Mouse (Mus musculus): ENCODE measurements at regions not wholly inside any gene's neighbourhood (a gene's known extent, or its start where the extent isn't known, plus 50 kb on each side); places are given as distances from the start of the nearest gene placed in this dataset.
A peak's percentile ranks its signal among the peaks of the same experiment; 100 is the strongest.

DNA sequence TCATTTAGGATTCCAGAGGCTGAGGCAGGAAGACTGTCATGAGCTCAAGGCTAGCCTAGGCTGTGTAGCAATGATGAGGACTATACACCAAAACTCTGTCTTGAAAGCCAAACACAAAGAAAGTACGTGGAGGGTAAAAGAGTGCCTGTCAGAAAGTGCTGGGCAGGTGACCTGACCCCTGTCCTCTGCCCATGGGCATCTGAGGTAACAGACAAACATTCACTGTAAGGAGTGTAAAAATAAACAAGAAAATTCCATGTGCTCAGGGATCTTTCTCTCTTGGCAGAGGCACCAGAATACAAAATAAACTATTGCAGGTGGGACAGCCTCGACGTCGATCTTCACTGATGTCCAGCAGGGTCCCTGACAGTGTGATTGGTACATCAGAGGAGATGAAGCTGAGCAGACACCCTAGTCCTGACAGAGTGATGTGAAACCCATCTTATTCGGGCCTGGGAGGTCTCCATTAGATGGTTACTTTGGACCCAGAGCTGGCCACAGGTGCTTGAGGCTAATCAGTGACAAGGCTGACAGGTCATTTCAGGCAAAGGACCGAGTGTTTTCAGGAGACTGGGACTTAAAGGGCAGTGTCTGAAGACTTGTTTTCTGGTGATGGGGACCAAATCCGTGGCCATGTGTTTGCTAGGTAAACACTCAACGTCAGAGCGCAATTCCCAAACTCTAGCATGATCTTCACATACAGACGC is 62.9 kb upstream of the Irf2bp2 start:
- no peak for ATAC-seq (replicated peaks in 1 of 2; ENCODE audit: insufficient read depth in 1 of 2, low FRiP score in 2 of 2, low TSS enrichment in 1 of 2, low read depth in 1 of 2, poor library complexity in 2 of 2, severe bottlenecking in 2 of 2)

- ATAC-seq (replicated peaks in 1 of 2; ENCODE audit: insufficient read depth in 1 of 2, low FRiP score in 2 of 2, low TSS enrichment in 1 of 2, low read depth in 1 of 2, poor library complexity in 2 of 2, severe bottlenecking in 2 of 2), result no peak
Measured at GRCm38 (mm10) chr8:126655565-126655964, 61.8 kb upstream of the Irf2bp2 start.

- ATAC-seq (replicated peaks in 1 of 2; ENCODE audit: insufficient read depth in 1 of 2, low FRiP score in 2 of 2, low TSS enrichment in 1 of 2, low read depth in 1 of 2, poor library complexity in 2 of 2, severe bottlenecking in 2 of 2), result no peak
Measured at GRCm38 (mm10) chr8:126654353-126654752, 60.6 kb upstream of the Irf2bp2 start.

DNA sequence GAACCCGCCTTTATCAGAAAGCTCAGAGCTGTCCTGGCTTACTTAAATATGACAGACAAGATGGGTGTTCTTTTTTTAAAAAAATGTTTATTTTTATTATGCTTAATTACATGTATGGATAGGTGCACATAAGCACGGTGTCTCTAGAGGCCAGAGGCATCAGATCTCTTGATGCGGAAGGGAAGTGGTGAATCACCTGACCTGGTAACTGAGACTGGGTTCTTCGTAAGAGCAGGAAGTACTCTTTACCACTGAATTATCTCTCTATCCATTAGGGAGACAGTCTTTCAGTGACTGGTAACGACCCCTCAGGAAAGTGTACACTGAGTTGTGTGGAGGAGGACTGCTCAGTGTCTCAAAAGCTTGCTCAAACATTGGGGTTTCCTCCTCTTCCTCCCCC is 58.4 kb upstream of the Irf2bp2 start:
- peak; percentile 53 to 56; a peak in 2 of 4 replicates for ATAC-seq (replicated peaks in 1 of 2; ENCODE audit: insufficient read depth in 1 of 2, low FRiP score in 2 of 2, low TSS enrichment in 1 of 2, low read depth in 1 of 2, poor library complexity in 2 of 2, severe bottlenecking in 2 of 2)

- no peak for ATAC-seq (replicated peaks in 1 of 2; ENCODE audit: insufficient read depth in 1 of 2, low FRiP score in 2 of 2, low TSS enrichment in 1 of 2, low read depth in 1 of 2, poor library complexity in 2 of 2, severe bottlenecking in 2 of 2)
Measured at GRCm38 (mm10) chr8:126650945-126651344, 57.2 kb upstream of the Irf2bp2 start.

GRCm38 (mm10) chr8:126649305-126649704 is 55.5 kb upstream of the Irf2bp2 start:
- ATAC-seq (replicated peaks in 1 of 2; ENCODE audit: insufficient read depth in 1 of 2, low FRiP score in 2 of 2, low TSS enrichment in 1 of 2, low read depth in 1 of 2, poor library complexity in 2 of 2, severe bottlenecking in 2 of 2), result no peak

- no peak for ATAC-seq (replicated peaks in 1 of 2; ENCODE audit: insufficient read depth in 1 of 2, low FRiP score in 2 of 2, low TSS enrichment in 1 of 2, low read depth in 1 of 2, poor library complexity in 2 of 2, severe bottlenecking in 2 of 2)
Measured at GRCm38 (mm10) chr8:126647350-126647749, 53.6 kb upstream of the Irf2bp2 start.

DNA sequence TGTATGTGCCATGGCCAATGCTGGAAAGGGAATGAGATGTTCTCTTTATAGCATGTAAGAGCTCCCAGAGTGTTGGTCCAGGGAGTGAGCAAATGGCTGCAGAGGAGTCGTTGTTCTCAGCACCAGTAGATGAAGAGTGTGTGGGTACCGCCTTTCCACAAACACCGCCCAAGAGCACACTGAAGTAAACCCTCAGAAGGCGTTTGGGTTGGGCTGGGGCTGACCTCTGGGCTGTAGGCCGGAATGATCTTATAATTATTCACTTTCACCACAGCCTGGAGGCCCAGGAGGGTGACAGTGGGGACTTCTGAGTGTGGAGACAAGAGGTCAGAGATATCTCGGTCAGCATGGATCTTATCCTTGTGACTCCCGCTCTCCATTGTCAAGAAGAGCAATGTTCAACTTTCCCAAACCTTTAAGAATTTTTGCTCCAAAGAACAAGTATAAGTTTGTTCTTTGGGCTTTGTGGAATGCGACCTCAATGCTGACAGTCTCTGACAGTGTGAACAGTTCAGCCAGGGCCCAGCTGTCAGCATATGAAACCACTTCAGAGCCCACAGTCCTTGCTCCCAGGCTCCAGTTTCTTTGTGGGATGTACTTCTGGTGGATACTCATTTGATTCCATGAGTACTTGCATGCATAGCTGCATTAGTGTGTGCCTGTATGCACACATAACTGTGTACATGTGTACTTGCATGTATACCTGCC is 53.0 kb upstream of the Irf2bp2 start:
- no peak for ATAC-seq (replicated peaks in 1 of 2; ENCODE audit: insufficient read depth in 1 of 2, low FRiP score in 2 of 2, low TSS enrichment in 1 of 2, low read depth in 1 of 2, poor library complexity in 2 of 2, severe bottlenecking in 2 of 2)

GRCm38 (mm10) chr8:126644179-126644578 is 50.4 kb upstream of the Irf2bp2 start:
- no peak for ATAC-seq (replicated peaks in 1 of 2; ENCODE audit: insufficient read depth in 1 of 2, low FRiP score in 2 of 2, low TSS enrichment in 1 of 2, low read depth in 1 of 2, poor library complexity in 2 of 2, severe bottlenecking in 2 of 2)

Measured in hematopoietic stem cell, adult 5-6 weeks (primary cell).